32 mouse cellular contexts compared by ENCODE assay signal in the genomic region with DNA sequence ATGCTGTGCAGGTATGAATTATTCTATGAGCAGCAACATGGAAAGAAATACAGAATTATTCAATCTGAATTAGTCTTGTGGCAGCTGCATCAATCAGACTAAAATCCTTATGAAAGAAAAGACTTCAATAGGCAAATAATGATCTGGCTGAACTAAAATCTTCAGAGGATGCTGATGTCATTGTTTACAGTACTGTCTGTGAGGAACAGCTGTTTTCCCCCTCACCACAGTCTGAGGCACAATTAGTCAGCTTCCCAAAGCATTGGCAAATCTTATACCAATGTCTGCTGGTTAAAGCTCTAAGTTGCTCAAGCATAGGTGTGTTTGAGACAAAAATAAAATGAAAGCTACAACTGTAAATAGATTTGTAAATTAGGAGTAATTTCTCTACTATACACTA. TPM values are rescaled to one million over a fixed set of nuclear protein-coding genes. Genes with fewer than 3 reads are reported as not detected.
A peak's percentile ranks its signal among the peaks of the same experiment; 100 is the strongest.
DNase-seq lines count a peak whose midpoint lies in the region; ATAC-seq lines count a peak whose summit lies in the region.
"Had no signal": no experiment of that assay in that cellular context is flagged by ENCODE, and none has a peak within 500 bp of the region (broad histone marks: within the 10 kb centered on the region; RNA-seq: fewer than 3 reads in every experiment).

No protein-coding gene starts in this region.

- no peaks in the 10 kb centered on the region for H3K9me3 ChIP-seq in forebrain, embryonic 13.5 days (replicated peaks)
- H3K9me3 ChIP-seq in forebrain, embryonic 10.5 days, result no peaks in the 10 kb centered on the region
- H3K9me3 ChIP-seq in forebrain, embryonic 16.5 days (ENCODE audit: control insufficient read depth, low read length), result no peaks in the 10 kb centered on the region
- no peaks in the 10 kb centered on the region for H3K9me3 ChIP-seq in forebrain, embryonic 12.5 days
- H3K9me3 ChIP-seq: embryonic facial prominence, embryonic 10.5 days; embryonic facial prominence, embryonic 13.5 days; hindbrain, embryonic 12.5 days; hindbrain, embryonic 15.5 days had no signal

- ATAC-seq in forebrain, embryonic 13.5 days, result peak; percentile 48
- peak; percentile 63 for ATAC-seq in forebrain, embryonic 16.5 days
- no peak for ATAC-seq in forebrain, embryonic 12.5 days (ENCODE audit: low FRiP score)
- ATAC-seq: Patski had no signal

- H3K36me3 ChIP-seq in forebrain, embryonic 13.5 days (ENCODE audit: poor library complexity, severe bottlenecking), result no peaks in the 10 kb centered on the region
- no peaks in the 10 kb centered on the region for H3K36me3 ChIP-seq in forebrain, embryonic 10.5 days (replicated peaks)
- H3K36me3 ChIP-seq in forebrain, embryonic 16.5 days (ENCODE audit: control insufficient read depth, insufficient read depth), result no peaks in the 10 kb centered on the region
- no peaks in the 10 kb centered on the region for H3K36me3 ChIP-seq in forebrain, embryonic 12.5 days (replicated peaks)
- H3K36me3 ChIP-seq: embryonic facial prominence, embryonic 10.5 days; embryonic facial prominence, embryonic 13.5 days; G1E; hindbrain, embryonic 12.5 days; hindbrain, embryonic 15.5 days had no signal

- H3K4me2 ChIP-seq in forebrain, embryonic 13.5 days, result no peak overlapping the region
- H3K4me2 ChIP-seq in forebrain, embryonic 16.5 days (ENCODE audit: low read length), result no peak overlapping the region
- no peak overlapping the region for H3K4me2 ChIP-seq in forebrain, embryonic 12.5 days
- H3K4me2 ChIP-seq: embryonic facial prominence, embryonic 13.5 days; heart, embryonic 11.5 days; hindbrain, embryonic 12.5 days; hindbrain, embryonic 15.5 days had no signal

- DNase-seq in forebrain, embryonic 10.5 days (ENCODE audit: extremely low spot score, low spot score), result no peak
- DNase-seq in right cerebral cortex, adult 18-20 months, result peak; percentile 6
- no peak for DNase-seq in right cerebral cortex, postnatal 14 days
- no peak for DNase-seq in urinary bladder, adult 2 months (ENCODE audit: low spot score)
- DNase-seq: adrenal gland, postnatal 10 days; adrenal gland, postnatal 36 days; B cell, adult 2 months; cerebellum, adult 11-12 months; cerebellum, adult 8-10 months; cerebellum, postnatal 10 days; cerebellum, postnatal 36 days; embryo, embryonic 11 days; gastrocnemius, adult 2 months; gastrocnemius, postnatal 14 days; heart, adult 11 months had no signal

- peaks cover 7% of the 10 kb centered on the region; the same call in 1 of the 2 replicates for H3K27me3 ChIP-seq in forebrain, embryonic 13.5 days
- no peaks in the 10 kb centered on the region; the same call in 1 of the 2 replicates for H3K27me3 ChIP-seq in forebrain, embryonic 10.5 days (ENCODE audit: poor library complexity, severe bottlenecking)
- H3K27me3 ChIP-seq in forebrain, embryonic 16.5 days (replicated peaks; ENCODE audit: control insufficient read depth, insufficient read depth, low read length), result no peaks in the 10 kb centered on the region
- peaks cover 3% of the 10 kb centered on the region; the same call in 1 of the 2 replicates for H3K27me3 ChIP-seq in forebrain, embryonic 12.5 days
- H3K27me3 ChIP-seq: CH12.LX; embryonic facial prominence, embryonic 13.5 days; hindbrain, embryonic 12.5 days; hindbrain, embryonic 15.5 days; Patski had no signal

- H3K27ac ChIP-seq in forebrain, embryonic 13.5 days, result no peak overlapping the region
- H3K27ac ChIP-seq in forebrain, embryonic 10.5 days, result no peak overlapping the region
- no peak overlapping the region for H3K27ac ChIP-seq in forebrain, embryonic 16.5 days (ENCODE audit: low read length)
- H3K27ac ChIP-seq in forebrain, embryonic 12.5 days, result no peak overlapping the region
- H3K27ac ChIP-seq: embryonic facial prominence, embryonic 10.5 days; embryonic facial prominence, embryonic 13.5 days; gastrocnemius, adult 2 months; hindbrain, embryonic 12.5 days; hindbrain, embryonic 15.5 days had no signal

- H3K9ac ChIP-seq in forebrain, embryonic 13.5 days, result no peak overlapping the region
- no peak overlapping the region for H3K9ac ChIP-seq in forebrain, embryonic 16.5 days (replicated peaks; ENCODE audit: low read depth, low read length)
- H3K9ac ChIP-seq in forebrain, embryonic 12.5 days, result no peak overlapping the region
- H3K9ac ChIP-seq: embryonic facial prominence, embryonic 13.5 days; hindbrain, embryonic 12.5 days; hindbrain, embryonic 15.5 days had no signal

- H3K4me1 ChIP-seq in forebrain, embryonic 13.5 days, result peaks cover 4% of the 10 kb centered on the region; the same call in 1 of the 2 replicates
- H3K4me1 ChIP-seq in forebrain, embryonic 10.5 days, result peaks cover 6% of the 10 kb centered on the region; the same call in 1 of the 2 replicates
- no peaks in the 10 kb centered on the region for H3K4me1 ChIP-seq in forebrain, embryonic 16.5 days (replicated peaks; ENCODE audit: control insufficient read depth, insufficient read depth, low read length)
- H3K4me1 ChIP-seq in forebrain, embryonic 12.5 days, result 0 out of 2 replicates have a peak, but pooled peaks cover 3% of the 10 kb centered on the region
- H3K4me1 ChIP-seq: embryonic facial prominence, embryonic 13.5 days; hindbrain, embryonic 12.5 days had no signal

- H3K4me3 ChIP-seq in forebrain, embryonic 13.5 days, result no peak overlapping the region
- H3K4me3 ChIP-seq in forebrain, embryonic 10.5 days, result no peak overlapping the region
- no peak overlapping the region for H3K4me3 ChIP-seq in forebrain, embryonic 16.5 days (replicated peaks; ENCODE audit: low read length)
- no peak overlapping the region for H3K4me3 ChIP-seq in forebrain, embryonic 12.5 days (replicated peaks)
- H3K4me3 ChIP-seq: embryonic facial prominence, embryonic 10.5 days; embryonic facial prominence, embryonic 13.5 days; erythroblast, embryonic 14.5 days; gastrocnemius, adult 2 months; hindbrain, embryonic 12.5 days; hindbrain, embryonic 15.5 days had no signal

RNA-seq across cellular contexts. Expression of a gene that starts 2.1 kb away (rescaled TPM):
- 0.70 and 0.76 TPM in 2 replicates for polyA plus RNA-seq in forebrain, embryonic 13.5 days (2015; fragmentation: Nextera tagmentation; extraction: Ambion mirVana)
- 0.04 TPM in 1 of 2 replicates, not detected in the other for polyA plus RNA-seq in forebrain, embryonic 10.5 days (2016; fragmentation: Nextera tagmentation; extraction: Ambion mirVana)
- 3.1 and 3.5 TPM in 2 replicates for polyA plus RNA-seq in forebrain, embryonic 16.5 days (2015; fragmentation: Nextera tagmentation; extraction: Ambion mirVana)
- polyA plus RNA-seq in forebrain, embryonic 12.5 days (2016; fragmentation: Nextera tagmentation; extraction: Ambion mirVana), result 0.21 and 0.32 TPM in 2 replicates
- polyA plus RNA-seq in urinary bladder, adult 2 months (2012; rRNA removed), result 0.06 and 0.08 TPM in 2 replicates
- polyA plus RNA-seq: embryonic facial prominence, embryonic 10.5 days; embryonic facial prominence, embryonic 13.5 days; erythroblast, embryonic 14.5 days; G1E; heart, embryonic 11.5 days; heart, embryonic 14.5 days; heart, postnatal 0 days; intestine, embryonic 14.5 days had no signal

RNA-seq across cellular contexts. Expression of a gene that starts 25.3 kb away (rescaled TPM):
- not detected in 2 replicates for polyA plus RNA-seq in forebrain, embryonic 13.5 days (2015; fragmentation: Nextera tagmentation; extraction: Ambion mirVana)
- polyA plus RNA-seq in forebrain, embryonic 10.5 days (2016; fragmentation: Nextera tagmentation; extraction: Ambion mirVana), result not detected in 2 replicates
- polyA plus RNA-seq in forebrain, embryonic 16.5 days (2015; fragmentation: Nextera tagmentation; extraction: Ambion mirVana), result not detected in 2 replicates
- not detected in 2 replicates for polyA plus RNA-seq in forebrain, embryonic 12.5 days (2016; fragmentation: Nextera tagmentation; extraction: Ambion mirVana)
- polyA plus RNA-seq in urinary bladder, adult 2 months (2012; rRNA removed), result not detected in 2 replicates
- polyA plus RNA-seq: cortical plate, adult 2 months; embryonic facial prominence, embryonic 10.5 days; embryonic facial prominence, embryonic 13.5 days; erythroblast, embryonic 14.5 days; frontal cortex, adult 2 months; G1E; heart, embryonic 11.5 days; heart, embryonic 14.5 days; heart, postnatal 0 days; hindbrain, embryonic 12.5 days; hindbrain, embryonic 15.5 days; intestine, embryonic 14.5 days; Patski had no signal
